Mouse (Mus musculus) testis, postnatal 10 days (tissue): Measurements from ENCODE around the gene Gm28047.
"Not testable (repeated sequence)": the region's sequence is repeated elsewhere in the genome, so short reads cannot be mapped to it uniquely, and the experiment has no call there.

Experiments used
- DNase-seq: peaks from one replicate; pipeline ENCODE4 v3.0.0; 2021; ENCODE audit warnings: low spot score

Gm28047 gene

DNA sequence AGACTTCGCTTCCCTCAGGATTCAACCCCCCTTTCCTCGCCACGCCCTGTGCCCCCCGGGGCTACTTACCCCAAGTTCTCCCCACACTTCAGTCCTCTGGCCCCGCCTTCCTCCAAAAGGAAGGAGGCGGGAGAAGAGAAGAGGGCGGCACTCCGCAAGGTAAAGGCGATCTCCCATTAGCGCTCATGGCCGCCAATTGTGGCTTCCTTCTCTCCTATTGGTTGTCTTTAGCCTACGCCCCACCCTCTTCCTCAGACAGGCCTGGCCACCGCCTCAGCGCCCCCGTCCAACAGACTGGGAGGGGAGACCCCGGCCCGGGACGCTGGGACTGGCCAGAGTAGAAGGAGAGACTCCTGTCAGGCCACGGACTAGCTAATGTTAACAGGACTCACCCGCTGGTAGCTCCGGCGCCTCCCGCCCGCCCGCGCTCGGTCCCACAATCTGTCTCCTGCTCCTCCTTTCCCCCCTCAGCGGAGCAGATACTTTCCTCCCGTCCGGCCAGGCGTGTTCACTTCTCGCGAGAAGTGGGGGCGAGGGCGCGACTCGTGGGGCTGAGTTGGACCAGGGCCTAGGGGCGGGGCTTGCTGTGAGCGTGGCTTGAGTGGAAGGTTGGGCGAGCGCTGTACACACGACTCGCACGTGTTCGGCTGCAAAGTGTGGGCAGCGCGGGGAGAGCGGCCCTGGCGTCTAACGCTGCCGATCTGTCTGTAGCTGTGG is at the start of gene Gm28047, which contains the start of gene Atf7:
TSS of gene Gm28047 (minus strand) at position 98 of the 717 bp plus-strand sequence.
TSS of gene Atf7 (minus strand) at position 495 of the 717 bp plus-strand sequence.
- peak; percentile 100 for DNase-seq

- DNase-seq = peak; percentile 61
These were observed 48.7 kb upstream of the Gm28047 start for GRCm38 (mm10) chr15:102673548-102673947.

- peak; percentile 71 for DNase-seq
These were observed 47.6 kb upstream of the Gm28047 start, which contains the start of gene Atp5g2 for GRCm38 (mm10) chr15:102672215-102673071. Gene Atp5g2 (minus strand): TSS chr15:102672352.

DNA sequence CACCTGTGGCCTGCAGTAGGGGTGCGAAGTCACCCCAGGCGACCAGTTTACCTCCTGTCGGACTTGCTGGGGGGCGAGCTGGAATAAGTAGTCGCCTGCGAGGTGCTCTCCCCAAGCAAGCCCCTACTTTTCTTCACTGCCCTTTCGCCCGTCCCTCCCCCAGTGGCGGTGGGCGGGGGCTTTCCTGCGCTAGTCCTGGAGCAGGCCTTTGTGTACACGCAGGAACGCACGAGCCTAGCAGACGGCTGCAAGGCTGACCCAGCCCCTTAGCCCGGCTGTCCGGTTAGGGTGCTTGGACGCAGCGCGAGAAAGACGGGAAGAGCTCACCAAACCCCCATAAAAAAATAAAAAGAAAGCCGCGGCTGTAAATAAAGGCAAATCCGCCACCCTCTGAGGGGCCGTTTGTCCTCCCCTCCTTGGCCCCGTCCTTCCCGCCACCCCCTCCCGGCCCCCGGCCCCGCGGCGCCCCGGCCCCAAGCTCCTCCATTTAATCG is 46.9 kb upstream of the Gm28047 start:
- DNase-seq = peak; percentile 94

- DNase-seq = peak; percentile 98
These were observed 46.1 kb upstream of the Gm28047 start for GRCm38 (mm10) chr15:102670767-102671575.

DNA sequence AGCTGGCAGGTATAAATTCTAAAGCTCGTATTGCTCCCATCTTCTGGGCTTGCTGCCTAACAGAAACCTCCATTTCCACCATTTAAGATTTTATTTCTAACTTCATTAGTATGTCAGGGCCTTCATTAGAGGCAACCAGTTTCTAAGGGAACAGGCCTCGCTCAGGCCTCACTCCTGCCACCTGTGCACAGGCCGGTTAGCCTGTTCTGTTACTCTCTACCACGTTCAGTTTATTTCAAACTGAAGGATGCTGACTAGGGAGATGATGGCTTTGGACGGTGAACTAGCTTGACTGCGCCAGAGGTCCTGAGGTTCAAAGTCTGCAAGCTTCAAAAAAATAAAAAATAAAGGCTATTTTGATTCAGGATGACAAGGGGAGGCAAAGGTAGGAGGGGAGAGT is 45.4 kb upstream of the Gm28047 start:
- DNase-seq = no peak

DNA sequence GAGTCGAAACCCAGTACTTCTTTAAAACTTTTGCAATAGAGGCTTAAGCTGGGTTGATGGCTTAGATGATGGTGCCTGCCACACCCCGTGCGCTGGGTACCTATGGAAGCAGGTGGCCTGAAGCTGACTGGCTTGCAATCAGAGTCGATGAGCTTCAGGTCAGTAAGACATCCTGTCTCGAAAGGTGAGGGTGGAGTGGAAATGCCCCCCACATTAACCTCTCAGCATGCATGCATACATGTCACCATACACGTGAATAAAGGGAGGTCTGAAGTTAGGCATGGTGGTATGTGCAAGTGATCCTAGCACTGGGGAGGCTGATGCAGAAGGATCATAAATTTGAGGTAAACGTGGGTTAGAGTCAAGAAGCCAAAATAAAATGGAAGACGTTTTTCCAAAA is 44.7 kb upstream of the Gm28047 start:
- DNase-seq = no peak

GRCm38 (mm10) chr15:102665494-102665893 is 40.6 kb upstream of the Gm28047 start:
- peak; percentile 75 for DNase-seq

- no peak for DNase-seq
These were observed 39.0 kb upstream of the Gm28047 start for GRCm38 (mm10) chr15:102663825-102664224.

GRCm38 (mm10) chr15:102662601-102663000 is 37.7 kb upstream of the Gm28047 start:
- DNase-seq = not testable (repeated sequence)

GRCm38 (mm10) chr15:102657926-102658381 is 33.1 kb upstream of the Gm28047 start:
- no peak for DNase-seq

- DNase-seq = peak; percentile 47
These were observed 31.8 kb upstream of the Gm28047 start for GRCm38 (mm10) chr15:102656658-102657057.

DNA sequence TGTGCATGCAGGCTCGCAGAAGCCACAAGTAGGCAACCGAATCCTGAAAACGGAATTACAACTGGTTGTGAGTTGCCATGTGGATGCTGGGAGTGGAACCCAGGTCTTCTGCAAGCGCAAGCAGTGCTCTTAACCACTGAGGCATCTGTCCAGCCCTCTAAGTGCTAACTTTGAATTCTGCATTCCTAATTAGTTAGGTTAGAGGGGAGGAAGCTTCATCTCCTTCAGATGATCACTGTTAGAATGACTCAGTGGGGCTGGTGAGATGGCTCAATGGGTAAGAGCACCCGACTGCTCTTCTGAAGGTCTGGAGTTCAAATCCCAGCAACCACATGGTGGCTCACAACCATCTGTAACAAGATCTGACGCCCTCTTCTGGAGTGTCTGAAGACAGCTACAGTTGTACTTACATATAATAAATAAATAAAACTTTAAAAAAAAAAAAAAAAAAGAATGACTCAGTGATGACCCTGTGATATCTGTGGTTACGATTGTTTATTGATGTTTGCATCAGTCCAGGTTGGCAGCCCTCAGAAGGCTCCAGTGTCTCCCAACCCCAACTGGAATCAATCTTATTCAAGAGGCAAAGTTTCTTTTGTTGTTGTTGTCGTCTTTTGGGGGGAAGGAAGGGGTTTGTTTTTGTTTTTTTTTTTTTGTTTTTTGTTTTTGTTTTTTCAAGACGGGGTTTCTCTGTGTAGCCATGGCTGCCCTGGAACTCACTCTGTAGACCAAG is 27.2 kb upstream of the Gm28047 start:
- DNase-seq = not testable (repeated sequence)

DNA sequence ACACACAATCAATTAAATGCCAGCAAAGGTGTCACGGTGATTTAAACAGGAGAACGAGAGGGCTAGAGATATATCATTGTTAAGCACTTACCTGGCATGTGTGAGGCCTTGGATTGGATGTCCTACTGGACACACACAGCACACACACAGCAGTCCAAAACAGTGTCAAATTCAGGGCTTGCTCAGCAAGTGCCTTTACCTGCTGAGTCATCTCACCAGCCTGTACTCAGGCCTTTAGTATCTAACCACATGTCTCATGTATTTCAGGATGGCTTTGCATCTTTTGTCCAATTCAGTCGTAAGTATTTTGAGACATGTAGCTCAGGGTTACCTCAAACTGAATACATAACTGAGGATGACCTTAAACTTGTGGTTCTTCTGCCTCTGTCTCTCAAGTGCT is 26.2 kb upstream of the Gm28047 start:
- no peak for DNase-seq

DNA sequence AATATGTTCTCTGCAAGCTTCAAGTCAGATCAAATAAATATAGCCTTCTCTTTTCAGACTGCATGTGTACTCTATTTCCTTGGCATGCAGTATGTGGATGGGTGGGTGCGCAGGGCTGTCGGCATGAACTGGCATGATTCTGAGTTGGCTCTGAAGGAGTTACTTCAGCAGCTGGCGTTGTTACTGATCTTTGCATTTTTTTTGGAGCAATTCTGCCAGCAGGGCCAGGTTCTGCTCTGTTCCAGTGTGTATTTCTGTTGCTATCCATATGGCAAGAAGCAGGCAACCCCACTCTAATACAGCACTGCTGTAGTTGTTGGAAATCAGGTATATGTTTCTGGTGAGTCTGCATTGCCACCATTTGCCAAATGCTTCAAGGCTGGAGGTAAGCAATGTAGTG is 10.9 kb upstream of the Gm28047 start:
- no peak for DNase-seq

GRCm38 (mm10) chr15:102634684-102635083 is 9.8 kb upstream of the Gm28047 start:
- no peak for DNase-seq

DNA sequence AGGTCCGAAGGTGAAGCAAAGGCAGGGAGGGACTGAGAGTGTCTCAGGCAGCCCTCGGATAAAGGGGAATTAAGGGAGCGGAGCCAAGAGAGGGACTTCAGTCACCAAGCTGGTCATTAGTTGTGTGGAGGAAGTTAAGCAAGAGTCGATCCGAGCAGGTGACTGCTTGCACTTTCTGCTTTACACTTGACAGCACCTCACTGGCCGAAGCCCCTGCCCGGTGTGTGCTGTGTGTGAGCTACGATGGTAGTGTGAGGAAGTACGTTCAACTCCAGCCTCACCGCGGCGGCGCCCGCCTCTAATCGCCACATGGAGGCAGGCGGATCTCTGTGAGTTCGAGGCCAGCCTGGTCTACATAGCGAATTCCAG is 804 bp upstream of the Gm28047 start:
- peak; percentile 68 for DNase-seq

DNA sequence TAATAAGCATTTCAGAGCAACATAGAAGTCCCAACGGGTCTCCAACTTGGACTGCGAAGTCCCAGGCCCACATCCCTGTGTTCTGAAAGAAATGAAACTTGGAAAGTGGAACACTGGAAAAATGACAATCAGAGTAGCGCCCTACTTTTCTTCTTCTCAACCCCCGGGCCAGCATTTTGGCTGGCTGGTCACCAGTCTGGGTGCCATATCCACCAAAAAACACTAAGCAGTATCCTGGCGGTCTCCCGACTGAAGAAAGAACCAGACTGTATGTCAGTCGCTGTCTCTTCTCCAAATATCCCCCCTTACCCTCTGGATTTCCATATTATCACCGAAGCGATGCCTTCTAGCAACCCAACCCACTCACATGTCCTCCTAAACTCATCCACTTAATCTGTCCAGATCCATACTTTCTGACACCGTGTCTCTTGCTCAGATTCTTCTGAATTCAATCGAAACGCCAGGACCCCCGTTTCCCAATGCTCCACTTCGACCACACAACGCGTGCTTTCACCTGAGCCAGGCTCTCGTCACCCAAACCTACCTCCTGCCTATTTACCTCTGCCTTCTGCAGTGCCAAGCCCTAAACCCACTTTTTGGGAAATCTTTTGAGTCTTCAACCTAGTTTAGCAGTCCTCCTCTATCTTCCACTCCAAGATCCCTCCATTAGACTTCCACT is 437 bp downstream of the Gm28047 start:
- peak; percentile 46 for DNase-seq

- no peak for DNase-seq
These were observed 1.7 kb downstream of the Gm28047 start for GRCm38 (mm10) chr15:102623121-102623520.

GRCm38 (mm10) chr15:102622536-102622935 is 2.3 kb downstream of the Gm28047 start:
- DNase-seq = no peak

DNA sequence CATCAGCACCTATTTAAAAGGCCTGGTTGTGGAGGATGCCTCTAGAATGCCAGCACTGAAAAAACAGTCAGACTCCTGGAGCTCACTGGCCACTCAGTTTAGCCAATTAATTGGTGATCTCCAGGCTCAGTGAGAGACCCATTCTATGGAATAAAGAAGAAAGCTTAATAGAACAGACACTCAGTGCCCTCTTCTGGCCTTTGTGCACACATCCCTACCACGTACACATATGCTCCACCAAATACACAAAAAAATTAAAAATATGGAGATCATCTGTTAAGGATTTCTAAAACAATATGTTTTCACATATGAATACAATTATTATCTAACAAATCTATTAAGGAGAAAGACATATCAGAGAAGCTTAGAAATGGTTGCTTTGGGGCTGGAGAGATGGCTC is 4.1 kb downstream of the Gm28047 start:
- no peak for DNase-seq
